Mouse (Mus musculus): ENCODE results near the gene Ky.

DNA sequence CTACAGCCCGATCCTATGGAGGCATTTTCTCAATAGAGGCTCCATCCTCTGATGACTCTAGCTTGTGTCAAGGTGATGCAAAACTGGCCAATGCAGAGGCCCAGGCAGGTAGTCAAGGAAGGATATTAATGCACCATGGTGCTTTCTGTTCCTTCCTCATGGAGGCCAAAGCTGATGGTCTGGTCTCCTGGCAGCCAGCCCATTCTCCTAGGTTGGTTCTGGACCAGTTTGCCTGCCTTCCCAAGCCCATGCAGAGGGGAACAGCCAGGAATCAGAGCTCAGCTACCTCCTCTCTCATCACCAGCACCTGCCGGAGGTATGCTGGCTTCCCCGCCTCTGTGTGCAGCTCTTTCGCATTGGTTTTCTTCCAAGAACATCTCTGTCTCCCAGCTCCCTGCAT, 31.4 kb downstream of the Ky start:
- TF ChIP-seq CTCF (IDR thresholded peaks at IDR 0.05; ENCODE audit: extremely low read depth, insufficient read depth, insufficient read length, insufficient replicate concordance): no peak
- no peak for TF ChIP-seq POLR2A (IDR thresholded peaks at IDR 0.05; ENCODE audit: low read depth, low read length)

Data from spleen, adult 2 months (tissue).